Mouse (Mus musculus) liver, embryonic 14.5 days (tissue): ENCODE measurements at regions not wholly inside any gene's neighbourhood (a gene's known extent, or its start where the extent isn't known, plus 50 kb on each side); places are given as distances from the start of the nearest gene placed in this dataset.

Experiments
- ATAC-seq: fragments of 200-750 bp; cut with Nextera tagmentation; 2 replicates; pipeline ENCODE4 v1.8.0; 2017; ENCODE audit warnings: moderate number of reproducible peaks, mild to moderate bottlenecking, moderate library complexity; ENCODE audit not compliant: insufficient read depth
- DNase-seq, 3 experiments: peaks; one replicate each; pipeline ENCODE4 v3.0.0-alpha.2; 2012 to 2013; ENCODE audit warnings: low read depth in 3 of 3, low spot score in 3 of 3
- H3K27ac ChIP-seq: fragments of 300-500 bp; sonication (generic); 2 replicates; pipeline ENCODE4 v1.5.1; 2014; ENCODE audit warnings: moderate library complexity, mild to moderate bottlenecking, control low read depth, inconsistent platforms
- H3K27me3 ChIP-seq: fragments of 300-500 bp; sonication (generic); 2 replicates; pipeline ENCODE4 v1.6.1; 2014; ENCODE audit warnings: mild to moderate bottlenecking, low read length, moderate library complexity; ENCODE audit not compliant: control insufficient read depth, insufficient read depth
- H3K36me3 ChIP-seq: fragments of 300-500 bp; sonication (generic); replicated peaks from 2 replicates; pipeline ENCODE4 v1.6.1; 2014; ENCODE audit warnings: low read depth; ENCODE audit not compliant: control insufficient read depth, insufficient read depth
- H3K4me1 ChIP-seq, 2 experiments: fragments of 200-500 bp in 1 of 2; fragments of 300-500 bp in 1 of 2; sonication (generic) in 1 of 2; replicated peaks; 2 replicates each; pipeline ENCODE4 v1.6.1; 2012 to 2014; ENCODE audit warnings: antibody characterized with exemption in 1 of 2, inconsistent platforms in 1 of 2, low read length in 1 of 2; ENCODE audit not compliant: control insufficient read depth in 2 of 2, insufficient read depth in 2 of 2
- H3K4me2 ChIP-seq: fragments of 300-500 bp; sonication (generic); 2 replicates; pipeline ENCODE4 v1.6.1; 2014; ENCODE audit warnings: low read depth, mild to moderate bottlenecking, control low read depth, moderate library complexity
- H3K4me3 ChIP-seq, 2 experiments: fragments of 200-500 bp in 1 of 2; fragments of 300-500 bp in 1 of 2; sonication (generic) in 1 of 2; 2 replicates each; pipeline ENCODE4 v1.5.1; 2012 to 2014; ENCODE audit warnings: low read depth in 2 of 2, low read length in 2 of 2, mild to moderate bottlenecking in 2 of 2, control low read depth in 1 of 2, inconsistent platforms in 1 of 2, moderate library complexity in 1 of 2; ENCODE audit not compliant: insufficient read depth in 1 of 2
- H3K9ac ChIP-seq: fragments of 300-500 bp; sonication (generic); replicated peaks from 2 replicates; pipeline ENCODE4 v1.6.1; 2014; ENCODE audit warnings: mild to moderate bottlenecking, control low read depth, moderate library complexity
- H3K9me3 ChIP-seq: fragments of 300-500 bp; sonication (generic); 2 replicates; pipeline ENCODE4 v1.6.1; 2016; ENCODE audit warnings: low read length, mixed read lengths; ENCODE audit not compliant: control insufficient read depth
- CTCF ChIP-seq: IDR thresholded peaks from 2 replicates; pipeline ENCODE4 v1.5.1; 2016; ENCODE audit warnings: antibody characterized with exemption, low read depth, control low read depth
- EP300 ChIP-seq: IDR thresholded peaks from 2 replicates; pipeline ENCODE4 v1.6.1; 2016; ENCODE audit warnings: antibody characterized with exemption, low read depth
- WGBS: fragments of 180-500 bp; shearing (Covaris S2); extraction: QIAGEN DNeasy Blood & Tissue Kit; methylation state at CpG from one replicate; pipeline ENCODE4 v1.1.7; 2014; ENCODE audit not compliant: insufficient replicate concordance; 5-methylcytosine and 5-hydroxymethylcytosine counted together

DNA sequence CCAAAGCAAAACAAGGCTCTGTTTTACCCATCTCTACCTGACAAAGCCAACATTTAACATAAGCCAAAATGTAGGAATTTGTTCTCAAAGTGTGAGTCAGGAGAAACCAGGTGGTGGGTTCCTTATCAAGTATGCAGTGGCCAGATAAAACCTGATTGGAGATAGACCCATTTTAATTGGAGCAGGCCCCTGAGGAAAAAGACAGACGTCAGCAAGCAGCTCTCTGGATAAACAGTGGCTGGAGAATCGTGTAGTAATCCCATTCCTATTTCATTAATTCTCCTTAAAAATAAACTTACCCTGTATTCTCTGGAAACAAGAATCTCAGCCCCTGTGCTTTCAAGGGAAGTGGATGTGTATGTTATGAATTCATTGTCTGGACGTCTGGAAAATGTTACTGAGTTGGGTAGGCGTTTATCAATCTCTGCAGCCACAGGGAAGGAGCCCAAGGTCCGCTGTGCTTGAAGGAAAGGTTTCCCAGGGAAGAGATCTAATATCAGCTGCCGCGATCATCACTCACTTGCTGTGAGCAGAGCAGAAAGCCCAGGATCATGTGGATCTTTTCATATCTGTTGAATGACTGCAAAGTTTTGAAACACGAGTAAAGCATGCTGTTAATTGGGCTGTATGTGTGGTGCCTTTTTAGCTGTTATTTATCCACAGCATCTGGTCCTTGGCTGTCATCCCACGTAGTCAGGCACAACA, 157.8 kb upstream of the Pde3a start:
- ATAC-seq (no peak), DNase-seq (no peak)
- Histone ChIP-seq H3K27ac (no peak overlapping the region), H3K4me2 (no peak overlapping the region), H3K27me3 (no peaks in the 10 kb centered on the region), H3K36me3 (no peaks in the 10 kb centered on the region), H3K4me3 (no peak overlapping the region), H3K9me3 (no peaks in the 10 kb centered on the region), H3K4me1 (no peaks in the 10 kb centered on the region), H3K9ac (no peak overlapping the region)
- 48% methylated on average over 9 of the region's 9 CpGs for WGBS
- TF ChIP-seq EP300 (no peak), CTCF (no peak)

DNA sequence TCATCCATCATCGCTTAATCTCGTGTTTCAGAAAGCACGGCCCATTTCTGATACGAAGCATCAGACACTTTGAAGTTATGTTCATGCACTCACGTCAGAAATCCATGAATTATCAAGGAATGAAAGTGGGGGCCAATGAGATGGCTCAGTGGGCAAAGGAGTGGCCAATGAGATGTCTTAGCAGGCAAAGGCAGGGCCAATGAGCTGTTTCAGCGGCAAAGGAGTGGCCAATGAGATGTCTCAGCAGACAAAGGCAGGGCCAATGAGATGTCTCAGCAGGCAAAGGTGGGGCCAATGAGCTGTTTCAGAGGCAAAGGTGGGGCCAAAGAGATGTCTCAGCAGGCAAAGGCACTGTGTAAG, 157.3 kb upstream of the Pde3a start:
- Histone ChIP-seq H3K36me3 (no peaks in the 10 kb centered on the region), H3K4me3 (no peak overlapping the region), H3K9me3 (no peaks in the 10 kb centered on the region), H3K4me1 (no peaks in the 10 kb centered on the region), H3K27me3 (no peaks in the 10 kb centered on the region), H3K9ac (no peak overlapping the region), H3K27ac (no peak overlapping the region), H3K4me2 (no peak overlapping the region)
- no peak for ATAC-seq
- no peak for DNase-seq
- TF ChIP-seq CTCF (no peak), EP300 (no peak)
- WGBS, result 70% methylated on average over 6 of the region's 6 CpGs

DNA sequence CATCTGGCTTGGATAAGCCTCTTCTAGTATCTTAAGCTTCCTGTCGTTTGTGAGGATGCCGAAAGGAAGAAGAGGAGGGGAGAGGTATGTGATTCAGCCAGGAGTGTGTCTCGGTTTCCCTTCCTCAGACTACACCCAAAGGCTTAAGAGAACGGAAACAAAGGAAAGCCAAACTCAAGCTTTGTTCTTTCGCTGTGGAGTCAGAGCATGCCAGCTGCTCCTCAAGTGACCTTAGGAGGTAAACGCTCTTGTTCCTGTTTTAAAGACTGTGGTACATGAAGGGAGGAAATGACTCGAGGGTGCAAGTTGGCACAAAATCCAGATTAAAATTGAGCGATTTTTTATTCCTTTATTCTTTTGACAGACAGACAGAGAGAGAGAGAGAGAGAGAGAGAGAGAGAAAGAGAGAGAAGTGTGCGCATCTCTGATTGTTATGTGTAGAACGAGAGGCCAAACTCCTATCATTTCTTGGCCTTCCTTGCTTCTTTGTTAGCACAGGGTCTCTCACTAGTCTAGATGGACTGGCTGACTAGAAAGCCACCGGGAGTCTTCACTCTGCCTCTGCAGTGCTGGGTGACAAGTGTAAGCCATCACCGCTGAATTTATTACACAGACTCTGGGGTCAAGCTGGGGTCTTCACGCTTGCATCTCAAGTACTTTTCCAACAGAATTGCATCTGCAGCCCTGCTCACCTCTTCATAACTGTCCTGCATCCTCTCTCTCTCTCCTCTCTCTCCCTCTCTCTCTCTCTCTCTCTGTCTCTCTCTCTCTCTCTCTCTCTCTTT, 151.5 kb upstream of the Pde3a start:
- Histone ChIP-seq H3K9ac (no peak overlapping the region), H3K4me1 (no peaks in the 10 kb centered on the region), H3K9me3 (no peaks in the 10 kb centered on the region), H3K4me2 (no peak overlapping the region), H3K36me3 (no peaks in the 10 kb centered on the region), H3K27ac (no peak overlapping the region), H3K4me3 (no peak overlapping the region), H3K27me3 (no peaks in the 10 kb centered on the region)
- ATAC-seq (no peak), DNase-seq (no peak)
- no peak for TF ChIP-seq EP300
- no peak for TF ChIP-seq CTCF
- 31% methylated on average over 13 of the region's 13 CpGs for WGBS

DNA sequence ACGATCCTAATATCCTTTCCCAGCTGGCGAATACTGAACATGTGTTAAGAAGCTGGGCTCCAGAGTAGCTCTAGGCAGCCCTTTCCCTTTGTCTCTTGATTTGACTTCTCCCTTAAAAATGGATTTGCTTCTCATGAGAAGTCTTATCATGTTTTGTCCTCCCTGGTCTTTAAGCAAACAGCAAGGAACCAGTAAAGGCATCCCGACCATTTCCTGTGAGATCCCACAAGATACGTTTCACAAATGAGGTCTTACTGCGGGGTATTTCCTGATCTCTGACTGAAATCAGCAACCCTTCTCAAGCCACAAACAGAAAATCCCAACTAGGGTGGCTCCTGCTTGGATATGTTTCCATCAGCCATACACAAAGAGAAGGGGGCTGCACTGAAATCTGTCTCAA, 130.8 kb upstream of the Pde3a start:
- no peaks in the 10 kb centered on the region for H3K36me3 ChIP-seq
- no peak overlapping the region for H3K4me3 ChIP-seq
- no peaks in the 10 kb centered on the region for H3K27me3 ChIP-seq
- WGBS, result 10% methylated on average over 5 of the region's 5 CpGs
- no peaks in the 10 kb centered on the region for H3K9me3 ChIP-seq
- H3K4me1 ChIP-seq, result no peaks in the 10 kb centered on the region
- H3K9ac ChIP-seq, result no peak overlapping the region
- H3K27ac ChIP-seq, result no peak overlapping the region
- DNase-seq (no peak), ATAC-seq (no peak)
- H3K4me2 ChIP-seq, result no peak overlapping the region
- TF ChIP-seq EP300 (no peak), CTCF (no peak)

DNA sequence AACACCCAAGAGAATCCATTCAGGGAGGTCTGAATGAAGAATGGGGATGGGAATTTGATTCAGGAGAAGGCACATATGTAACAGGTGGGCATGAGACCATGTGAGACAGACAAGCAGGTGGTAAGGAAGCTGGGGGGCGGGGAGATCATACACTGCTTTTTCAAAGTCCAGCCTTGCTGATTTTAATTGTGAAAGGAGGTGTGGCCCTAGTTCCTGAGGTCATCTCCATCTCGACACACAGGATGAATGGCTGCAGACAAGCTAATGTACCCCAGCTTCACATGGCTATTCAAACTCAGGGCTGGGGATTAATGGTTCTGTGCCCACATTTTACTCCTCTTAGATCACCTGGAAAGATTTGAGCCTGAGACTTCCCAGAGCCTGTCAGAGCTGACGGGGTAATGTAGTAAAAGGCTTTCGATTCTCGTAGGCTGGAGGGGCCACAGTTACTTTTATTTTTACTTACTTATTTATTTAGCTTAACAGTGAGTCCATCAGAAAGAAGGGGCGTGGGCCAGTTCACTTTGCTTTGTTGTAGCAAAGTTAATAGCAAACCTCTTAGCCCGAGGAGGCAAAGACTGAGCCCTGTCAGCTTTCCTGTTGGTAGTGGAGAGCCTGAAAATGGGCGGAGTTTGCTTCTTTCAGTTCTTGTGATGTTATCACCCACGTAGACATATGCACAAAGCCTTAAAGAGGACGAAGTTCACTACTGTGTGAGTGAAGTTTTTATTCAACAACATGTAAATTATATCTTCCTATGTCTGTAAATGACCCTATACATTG, 122.3 kb upstream of the Pde3a start:
- no peak overlapping the region for H3K27ac ChIP-seq
- H3K27me3 ChIP-seq, result no peaks in the 10 kb centered on the region
- DNase-seq (no peak), ATAC-seq (no peak)
- H3K9me3 ChIP-seq, result no peaks in the 10 kb centered on the region
- TF ChIP-seq EP300 (no peak), CTCF (no peak)
- H3K36me3 ChIP-seq, result no peaks in the 10 kb centered on the region
- H3K9ac ChIP-seq, result no peak overlapping the region
- no peak overlapping the region for H3K4me2 ChIP-seq
- no peak overlapping the region for H3K4me3 ChIP-seq
- H3K4me1 ChIP-seq, result no peaks in the 10 kb centered on the region
- WGBS, result 38% methylated on average over 10 of the region's 10 CpGs
